Mouse (Mus musculus): ENCODE data around the gene Kcnip3. TPM values are rescaled to one million over a fixed set of nuclear protein-coding genes. Genes with fewer than 3 reads are reported as not detected.

Kcnip3 gene
- total RNA-seq, 2 experiments from 2014 or later, result 53.9 to 57.9 TPM

- DNase-seq (ENCODE audit: low spot score in 2 of 2), result no peak
Measured at GRCm38 (mm10) chr2:127518831-127519230, 3.1 kb downstream of the Kcnip3 start.

- no peak for DNase-seq (ENCODE audit: low spot score in 2 of 2)
Measured at GRCm38 (mm10) chr2:127518273-127518672, 3.6 kb downstream of the Kcnip3 start.

GRCm38 (mm10) chr2:127517081-127517480 lies 4.8 kb downstream of the Kcnip3 start:
- no peak for DNase-seq (ENCODE audit: low spot score in 2 of 2)

- no peak for DNase-seq (ENCODE audit: low spot score in 2 of 2)
Measured at GRCm38 (mm10) chr2:127514380-127515124, 7.3 kb downstream of the Kcnip3 start.

GRCm38 (mm10) chr2:127513244-127513643 lies 8.7 kb downstream of the Kcnip3 start:
- DNase-seq (ENCODE audit: low spot score in 2 of 2), result peak in 1 of 2 experiments; percentile 22

GRCm38 (mm10) chr2:127511426-127511825 lies 10.5 kb downstream of the Kcnip3 start:
- peak in 1 of 2 experiments; percentile 15 for DNase-seq (ENCODE audit: low spot score in 2 of 2)

GRCm38 (mm10) chr2:127507967-127508660 lies 13.8 kb downstream of the Kcnip3 start:
- peak; percentile 64 to 69 for DNase-seq (ENCODE audit: low spot score in 2 of 2)

- peak; percentile 93 to 95 for DNase-seq (ENCODE audit: low spot score in 2 of 2)
Measured at GRCm38 (mm10) chr2:127507077-127507774, 14.7 kb downstream of the Kcnip3 start.

GRCm38 (mm10) chr2:127506131-127506632 lies 15.7 kb downstream of the Kcnip3 start:
- no peak for DNase-seq (ENCODE audit: low spot score in 2 of 2)

GRCm38 (mm10) chr2:127505196-127505595 lies 16.7 kb downstream of the Kcnip3 start:
- DNase-seq (ENCODE audit: low spot score in 2 of 2), result no peak

GRCm38 (mm10) chr2:127503751-127504549 lies 17.9 kb downstream of the Kcnip3 start:
- DNase-seq (ENCODE audit: low spot score in 2 of 2), result peak; percentile 67 to 77

GRCm38 (mm10) chr2:127501061-127501460 lies 20.8 kb downstream of the Kcnip3 start:
- DNase-seq (ENCODE audit: low spot score in 2 of 2), result peak in 1 of 2 experiments; percentile 69

GRCm38 (mm10) chr2:127498750-127499149 lies 23.1 kb downstream of the Kcnip3 start:
- no peak for DNase-seq (ENCODE audit: low spot score in 2 of 2)

GRCm38 (mm10) chr2:127496321-127496720 lies 25.6 kb downstream of the Kcnip3 start:
- DNase-seq (ENCODE audit: low spot score in 2 of 2), result no peak

GRCm38 (mm10) chr2:127484476-127485170 lies 37.3 kb downstream of the Kcnip3 start:
- peak in 1 of 2 experiments; percentile 65 for DNase-seq (ENCODE audit: low spot score in 2 of 2)

- DNase-seq (ENCODE audit: low spot score in 2 of 2), result no peak
Measured at GRCm38 (mm10) chr2:127483001-127483400, 38.9 kb downstream of the Kcnip3 start.

- DNase-seq (ENCODE audit: low spot score in 2 of 2), result peak; percentile 49 to 67
Measured at GRCm38 (mm10) chr2:127482533-127482911, 39.4 kb downstream of the Kcnip3 start.

- DNase-seq (ENCODE audit: low spot score in 2 of 2), result no peak
Measured at GRCm38 (mm10) chr2:127481841-127482532, 39.9 kb downstream of the Kcnip3 start.

- DNase-seq (ENCODE audit: low spot score in 2 of 2), result no peak
Measured at GRCm38 (mm10) chr2:127479763-127480162, 42.1 kb downstream of the Kcnip3 start.

GRCm38 (mm10) chr2:127479210-127479609 lies 42.7 kb downstream of the Kcnip3 start:
- DNase-seq (ENCODE audit: low spot score in 2 of 2), result no peak

Data from layer of hippocampus, postnatal 10 days (tissue).